Mouse (Mus musculus) embryo, embryonic 9.5 days (tissue): ENCODE measurements at regions not wholly inside any gene's neighbourhood (a gene's known extent, or its start where the extent isn't known, plus 50 kb on each side); places are given as distances from the start of the nearest gene placed in this dataset.

Source experiments
- DNase-seq: peaks from one replicate; pipeline ENCODE4 v3.0.0-alpha.2; 2017; ENCODE audit errors: extremely low spot score

DNA sequence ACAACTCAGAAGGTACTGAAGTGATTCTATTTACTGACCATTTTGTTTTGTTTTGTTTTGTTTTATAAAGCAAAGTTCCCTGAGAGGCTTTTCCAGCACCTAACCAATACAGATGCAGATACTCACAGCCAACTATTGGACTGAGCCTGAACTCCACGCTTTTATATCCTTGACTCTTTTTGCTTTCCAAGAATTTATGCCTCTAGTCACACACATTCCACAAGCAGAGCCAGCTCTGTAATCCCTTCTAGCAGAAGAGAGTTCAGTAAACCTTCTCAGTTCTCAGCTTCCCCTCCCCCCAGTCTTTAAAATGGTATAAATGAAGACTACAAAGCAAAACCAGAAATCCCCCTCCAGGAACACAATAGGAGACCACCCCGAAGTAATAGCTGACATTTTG, 269.0 kb upstream of the 1700003H04Rik start:
- no peak for DNase-seq

GRCm38 (mm10) chr3:124820586-124820985, 239.7 kb upstream of the 1700003H04Rik start:
- DNase-seq: no peak

DNA sequence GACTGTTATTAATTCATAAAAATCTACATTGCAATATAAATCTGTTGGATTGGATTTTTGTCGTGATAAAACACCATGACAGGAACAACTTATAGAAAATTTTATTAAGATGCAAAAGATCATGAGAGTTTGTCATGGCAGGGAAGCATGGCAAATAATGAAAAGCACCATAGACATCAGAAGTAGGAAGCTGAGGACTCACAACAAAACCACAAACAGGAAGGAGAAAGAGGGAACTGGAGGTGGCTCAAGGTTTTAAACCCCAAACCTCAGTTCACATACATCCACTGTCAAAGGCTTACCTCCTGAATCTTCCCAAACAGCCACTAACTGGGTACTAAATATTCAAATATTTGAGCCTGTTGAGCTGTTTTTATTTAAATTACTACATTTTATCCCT, 226.0 kb upstream of the 1700003H04Rik start:
- DNase-seq: no peak

DNA sequence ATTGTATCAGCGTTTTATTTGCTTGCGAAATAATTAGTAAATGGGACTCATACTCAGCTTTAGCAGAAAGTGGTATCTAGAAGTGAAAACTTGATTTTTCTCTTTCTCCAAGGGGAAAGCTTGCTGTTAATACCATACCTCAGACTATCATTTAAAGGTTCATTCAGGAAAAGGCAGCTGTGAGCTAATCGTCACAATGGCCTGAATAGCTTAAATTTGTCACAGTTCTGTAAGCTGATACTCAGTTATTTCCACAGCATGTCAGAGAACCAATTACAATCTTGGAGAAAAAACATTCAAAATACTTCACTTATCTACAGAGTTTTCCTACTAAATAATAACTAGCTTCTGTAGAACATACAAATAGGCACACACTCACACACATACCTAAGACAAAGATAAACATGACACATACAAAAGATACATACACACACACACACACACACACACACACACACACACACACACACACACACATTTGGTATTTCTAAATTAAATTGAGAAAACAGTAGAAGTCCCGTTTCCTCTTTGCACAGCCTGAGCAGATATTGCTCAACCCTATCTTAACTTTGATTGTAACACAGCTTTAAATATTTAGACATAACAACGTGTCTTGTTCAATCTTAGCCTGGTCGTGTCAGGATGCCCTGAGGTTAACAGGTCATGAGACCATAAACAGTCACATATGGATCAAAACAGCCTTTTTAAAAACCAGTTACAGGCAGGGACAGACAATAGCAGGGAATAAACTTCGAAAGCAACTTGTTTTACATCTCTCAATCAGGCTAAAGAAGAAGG, 208.5 kb upstream of the 1700003H04Rik start:
- DNase-seq: peak; percentile 6

- no peak for DNase-seq
These were observed 207.3 kb upstream of the 1700003H04Rik start for GRCm38 (mm10) chr3:124788181-124788580.

DNA sequence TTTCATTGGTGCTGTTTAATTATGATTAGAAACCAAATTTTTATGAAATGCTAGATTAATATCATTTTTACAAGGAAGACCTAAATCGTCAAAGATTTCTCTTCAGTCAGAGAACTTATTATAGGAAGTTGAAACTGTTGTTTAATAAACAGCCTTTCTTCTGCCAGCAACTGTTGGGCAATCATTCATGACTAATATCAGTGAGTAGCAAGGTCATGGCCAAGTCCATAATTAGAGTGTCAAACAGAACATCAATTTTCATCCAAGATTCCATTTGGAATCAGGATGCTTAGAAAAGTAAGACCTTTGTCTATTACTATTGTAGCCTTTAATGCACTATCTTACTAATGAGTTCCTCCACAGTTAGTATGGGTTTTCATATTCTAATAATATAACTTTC, 189.4 kb upstream of the 1700003H04Rik start:
- no peak for DNase-seq

DNA sequence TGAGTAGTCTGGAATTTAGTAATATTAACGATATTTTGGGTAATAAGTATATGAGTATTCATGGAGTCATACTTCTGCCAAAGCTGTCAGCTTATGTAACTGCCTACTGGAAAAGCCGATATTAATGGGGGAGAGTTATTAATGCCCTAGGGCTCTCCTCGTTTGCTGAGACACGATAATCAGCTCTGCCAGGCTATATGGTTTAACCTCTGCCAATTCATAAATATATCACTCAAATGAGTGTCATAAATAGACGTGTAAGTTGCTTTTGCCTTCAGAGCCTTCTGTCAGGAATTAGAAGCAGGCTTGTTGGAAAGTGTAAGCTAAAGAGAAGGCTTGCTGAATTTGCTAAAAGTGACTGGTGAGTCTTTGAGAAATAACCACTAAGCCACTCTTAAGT, 188.4 kb upstream of the 1700003H04Rik start:
- no peak for DNase-seq

- DNase-seq: no peak
These were observed 175.0 kb upstream of the 1700003H04Rik start for GRCm38 (mm10) chr3:124755693-124756435.

GRCm38 (mm10) chr3:124752571-124753118, 171.7 kb upstream of the 1700003H04Rik start:
- DNase-seq: no peak

DNA sequence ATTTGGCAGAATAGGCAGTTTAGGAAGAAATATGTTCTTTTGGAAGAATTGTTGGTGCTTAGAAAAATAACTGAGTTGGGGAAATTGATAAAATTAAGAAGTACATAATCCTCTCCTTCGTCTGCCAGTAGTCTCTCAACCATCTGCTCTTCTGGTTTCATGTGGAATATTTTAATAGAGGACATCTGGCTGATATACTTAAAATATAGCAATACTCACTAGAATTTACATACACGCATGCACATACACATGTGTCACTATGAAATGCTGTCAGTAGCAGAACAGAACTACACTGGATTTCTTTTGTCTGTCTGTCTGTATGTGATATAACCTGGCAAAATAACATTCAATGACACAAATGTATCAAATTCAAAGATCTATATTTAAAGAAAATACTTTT, 168.4 kb upstream of the 1700003H04Rik start:
- no peak for DNase-seq

DNA sequence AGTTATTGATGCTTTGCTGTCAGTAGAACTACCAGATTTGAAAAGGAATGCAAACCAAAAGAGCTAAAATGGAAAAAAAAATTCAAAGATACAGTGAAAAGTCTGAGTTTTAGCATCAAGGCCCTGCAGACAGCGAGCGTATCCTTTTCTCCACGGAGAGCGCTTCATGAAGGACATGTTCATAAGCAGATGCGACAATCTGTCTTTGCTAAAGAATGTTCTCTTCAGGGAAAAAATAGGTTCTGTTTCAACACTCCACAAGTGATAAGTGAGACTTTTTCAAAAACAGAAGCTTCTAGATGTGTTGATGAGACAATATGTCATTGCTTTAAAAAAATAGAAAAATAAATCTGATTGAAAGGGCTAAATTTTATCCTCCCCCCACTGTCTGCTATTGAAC, 147.4 kb upstream of the 1700003H04Rik start:
- DNase-seq: no peak

DNA sequence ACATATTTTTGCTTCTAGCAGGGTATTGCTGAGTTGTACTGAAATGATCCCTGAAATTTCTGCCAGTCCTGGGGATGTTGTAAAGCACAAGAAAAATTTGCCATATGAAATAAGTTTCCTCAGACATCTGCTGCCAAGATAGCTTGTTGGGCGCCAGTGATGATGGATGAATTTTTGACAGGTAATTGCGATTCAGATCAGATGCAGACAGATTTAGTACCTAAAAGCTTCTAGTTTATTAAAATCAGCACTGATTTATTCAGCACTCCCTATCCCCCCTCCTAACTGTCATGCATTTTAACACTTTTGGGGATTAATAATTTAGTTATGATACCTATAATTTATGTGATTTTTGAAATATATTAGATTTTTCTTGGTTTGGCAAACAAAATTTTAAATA, 131.3 kb upstream of the 1700003H04Rik start:
- no peak for DNase-seq

GRCm38 (mm10) chr3:124673551-124673950, 92.7 kb upstream of the 1700003H04Rik start:
- DNase-seq: no peak

DNA sequence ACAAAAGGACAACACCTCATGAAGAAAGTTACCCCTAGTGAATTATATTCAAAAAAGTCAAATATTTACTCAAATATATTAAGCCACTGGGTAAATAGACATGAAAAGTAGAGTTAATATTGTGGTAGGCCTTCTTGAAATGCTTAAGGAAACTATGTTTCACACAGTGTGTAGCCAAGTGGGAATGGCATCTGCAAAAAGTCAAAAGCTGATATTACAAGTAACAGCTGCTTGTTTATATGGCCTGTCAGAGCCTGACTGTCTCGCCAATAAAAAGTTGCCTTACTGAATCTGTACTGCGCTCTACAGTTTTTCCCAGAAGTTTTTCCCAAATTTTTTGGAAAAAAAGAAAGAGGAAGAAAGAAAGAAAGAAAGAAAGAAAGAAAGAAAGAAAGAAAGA, 77.3 kb upstream of the 1700003H04Rik start:
- no peak for DNase-seq

DNA sequence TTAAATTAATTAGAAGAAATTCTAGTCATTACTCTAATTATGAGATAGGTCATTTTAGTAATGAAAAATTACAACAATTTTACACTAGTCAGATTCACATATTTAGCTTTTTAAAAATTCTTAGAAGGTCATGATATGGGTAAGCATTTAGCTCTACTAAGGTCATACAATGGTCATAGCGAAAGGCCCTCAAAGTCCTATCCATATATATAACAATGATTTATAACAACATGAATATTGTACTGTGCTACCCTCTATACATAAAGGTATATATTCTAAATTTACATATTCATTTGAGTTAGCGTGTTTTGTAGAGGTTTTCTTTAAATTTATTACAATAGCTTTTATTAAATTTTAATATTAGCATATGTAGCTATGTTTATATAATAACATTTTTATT, 52.5 kb upstream of the 1700003H04Rik start:
- DNase-seq: no peak
